Mouse (Mus musculus) frontal cortex, postnatal 10 days (tissue): Measurements from ENCODE around the gene Fbxo41.

Experiments used
- DNase-seq, 2 experiments: peaks; one replicate each; pipeline ENCODE4 v3.0.0; 2022; ENCODE audit warnings: low spot score in 2 of 2, mixed read lengths in 1 of 2

The Fbxo41 gene

GRCm38 (mm10) chr6:85447351-85447750, 55.4 kb downstream of the Fbxo41 start:
- no peak for DNase-seq

- no peak for DNase-seq
These were observed 57.5 kb downstream of the Fbxo41 start for GRCm38 (mm10) chr6:85445286-85445685.

GRCm38 (mm10) chr6:85444266-85444965, 58.4 kb downstream of the Fbxo41 start:
- DNase-seq, result no peak

DNA sequence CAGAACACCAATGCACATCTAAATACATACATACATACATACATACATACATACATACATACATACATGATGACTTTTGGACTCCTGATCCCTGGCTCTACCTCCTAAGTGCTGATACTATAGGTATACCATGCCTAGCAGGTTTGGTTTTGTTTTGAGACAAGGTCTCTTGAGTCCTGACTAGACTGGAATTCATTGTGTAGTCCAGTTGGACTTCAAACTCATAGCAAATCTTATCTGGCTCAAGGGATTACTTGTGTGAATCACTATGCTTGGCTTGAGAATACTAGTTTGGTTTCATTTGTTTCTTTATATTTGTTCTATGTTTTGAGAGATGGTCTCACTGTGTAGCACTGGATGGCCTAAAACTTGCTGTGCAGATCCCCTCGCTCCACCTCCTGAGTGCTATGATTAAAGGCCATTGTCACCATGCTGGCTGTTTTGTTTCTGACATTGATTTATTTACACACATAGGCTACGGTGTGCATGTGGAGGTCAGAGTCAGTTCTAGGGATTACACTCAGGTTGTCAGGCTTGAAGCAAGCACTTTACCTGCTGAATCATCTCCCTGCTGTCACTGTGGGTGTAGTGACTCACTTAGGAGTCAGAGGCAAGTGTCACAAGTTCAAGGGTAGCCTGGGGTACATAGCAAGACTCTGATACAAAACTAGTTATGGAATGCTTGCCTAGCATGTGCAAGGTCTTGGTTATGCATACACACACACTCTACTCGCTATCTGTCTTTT, 59.1 kb downstream of the Fbxo41 start:
- no peak for DNase-seq

DNA sequence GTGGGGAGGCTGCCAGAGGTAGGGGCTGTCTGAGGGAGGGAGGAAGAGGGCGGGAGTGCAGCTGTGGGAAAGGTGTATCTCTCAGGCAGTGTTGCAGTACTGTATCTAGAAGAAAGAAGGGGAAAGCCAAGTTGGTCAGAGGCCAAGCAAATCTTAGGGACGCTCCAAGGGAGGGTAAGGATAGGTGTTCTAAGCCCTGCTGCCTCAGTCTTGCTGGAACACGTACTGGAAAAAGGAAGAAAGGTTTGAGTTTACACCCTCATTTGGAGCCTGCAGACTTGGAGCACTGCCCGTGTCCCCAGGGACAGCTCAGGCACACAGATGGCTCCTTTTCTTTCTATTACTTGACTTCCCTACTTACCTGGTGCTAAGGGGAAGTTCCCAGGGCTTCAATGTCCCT, 61.7 kb downstream of the Fbxo41 start:
- DNase-seq, result no peak

DNA sequence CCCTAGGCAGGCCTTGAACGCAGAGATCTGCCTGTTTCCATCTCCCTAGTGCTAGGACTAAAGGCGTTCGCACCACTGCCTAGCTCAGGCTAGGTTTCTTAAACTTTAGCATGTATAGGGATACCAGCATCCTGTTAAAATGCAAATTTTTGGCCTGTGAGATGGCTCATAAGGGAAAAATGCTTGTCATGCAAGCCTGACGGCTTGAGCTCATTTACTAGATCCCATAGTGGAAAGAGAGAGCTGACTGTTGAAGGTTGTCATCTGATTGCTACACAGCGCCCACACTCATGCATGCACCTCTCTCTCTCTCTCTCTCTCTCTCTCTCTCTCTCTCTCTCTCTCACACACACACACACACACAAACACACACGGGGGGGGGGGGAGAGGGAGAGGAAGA, 66.2 kb downstream of the Fbxo41 start:
- DNase-seq, result no peak

- DNase-seq, result no peak
These were observed 66.6 kb downstream of the Fbxo41 start for GRCm38 (mm10) chr6:85436204-85436603.

- DNase-seq, result no peak
These were observed 68.9 kb downstream of the Fbxo41 start for GRCm38 (mm10) chr6:85433865-85434264.

DNA sequence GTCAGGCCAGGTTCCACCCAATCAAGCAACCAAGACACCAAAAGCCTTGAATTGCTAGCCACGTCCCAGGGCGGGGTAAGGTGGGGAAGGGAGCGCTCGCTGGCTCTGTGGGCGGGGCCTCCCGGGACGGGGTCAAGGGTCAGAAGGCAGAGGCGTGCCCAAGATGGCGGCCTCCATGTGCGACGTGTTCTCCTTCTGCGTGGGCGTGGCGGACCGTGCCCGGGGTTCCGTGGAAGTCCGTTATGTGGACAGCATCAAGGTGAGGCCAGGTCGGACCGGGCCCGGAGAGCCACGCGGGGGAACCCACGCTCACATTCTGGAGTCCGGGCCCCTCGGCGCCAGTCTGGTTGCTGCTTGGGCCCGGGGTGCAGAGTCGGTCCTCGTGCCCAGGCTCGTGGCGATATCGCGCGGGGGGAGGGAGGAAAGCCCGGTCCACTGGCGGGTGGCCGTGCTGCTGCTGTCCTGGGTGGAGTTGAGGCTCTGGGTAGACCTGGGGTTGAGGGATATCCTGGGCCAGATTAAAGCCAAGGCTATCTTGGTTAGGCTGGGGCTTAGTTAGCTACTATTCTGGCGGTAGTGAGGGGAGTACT, 70.9 kb downstream of the Fbxo41 start, which contains the start of gene Smyd5:
Smyd5 (plus strand) TSS at position 148 of the 590 bp plus-strand sequence.
- peak; percentile 71 to 75 for DNase-seq

- no peak for DNase-seq
These were observed 71.4 kb downstream of the Fbxo41 start for GRCm38 (mm10) chr6:85431274-85431841.

GRCm38 (mm10) chr6:85423836-85424379, 78.9 kb downstream of the Fbxo41 start, which contains the start of gene Noto:
TSS of gene Noto (plus strand) at chr6:85423886.
- no peak for DNase-seq
